Mouse (Mus musculus): Measurements from ENCODE around the gene Xxylt1.

GRCm38 (mm10) chr16:31060714-31061113 lies 20.5 kb downstream of the Xxylt1 start:
- TF ChIP-seq POLR2A (IDR thresholded peaks at IDR 0.05; ENCODE audit: low read depth, low read length) (no peak), CTCF (IDR thresholded peaks at IDR 0.05; ENCODE audit: borderline replicate concordance, insufficient read depth, low read length) (no peak)

Measured in embryonic fibroblast, embryonic 13.5 days (primary cell).